Mouse (Mus musculus) NIH3T3 (cell line): ENCODE measurements around the gene Emc8.
A peak's percentile ranks its signal among the peaks of the same experiment; 100 is the strongest.

Experiments used
- DNase-seq: peaks from one replicate; pipeline ENCODE4 v3.0.0-alpha.2; 2012; ENCODE audit warnings: low read depth

The Emc8 gene

DNA sequence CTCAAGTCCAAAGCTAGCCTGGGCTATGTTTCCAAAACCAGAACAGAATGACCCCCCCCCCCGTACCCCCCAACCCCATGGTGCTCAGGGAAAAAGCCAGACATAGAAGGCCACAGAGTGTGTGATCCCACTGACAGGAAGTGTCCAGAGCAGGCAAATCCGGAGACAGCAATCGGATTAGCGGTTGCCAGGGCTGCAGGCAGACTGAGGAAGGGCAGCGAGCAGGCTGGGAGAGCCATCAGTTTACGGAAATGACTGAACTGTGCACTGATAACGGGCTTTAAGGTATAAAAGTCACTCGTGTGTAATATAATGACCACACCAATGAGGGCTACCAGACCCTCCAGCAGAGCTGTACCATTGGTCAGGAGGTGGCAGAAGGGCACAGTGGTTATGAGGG is 27.1 kb downstream of the Emc8 start:
- no peak for DNase-seq

DNA sequence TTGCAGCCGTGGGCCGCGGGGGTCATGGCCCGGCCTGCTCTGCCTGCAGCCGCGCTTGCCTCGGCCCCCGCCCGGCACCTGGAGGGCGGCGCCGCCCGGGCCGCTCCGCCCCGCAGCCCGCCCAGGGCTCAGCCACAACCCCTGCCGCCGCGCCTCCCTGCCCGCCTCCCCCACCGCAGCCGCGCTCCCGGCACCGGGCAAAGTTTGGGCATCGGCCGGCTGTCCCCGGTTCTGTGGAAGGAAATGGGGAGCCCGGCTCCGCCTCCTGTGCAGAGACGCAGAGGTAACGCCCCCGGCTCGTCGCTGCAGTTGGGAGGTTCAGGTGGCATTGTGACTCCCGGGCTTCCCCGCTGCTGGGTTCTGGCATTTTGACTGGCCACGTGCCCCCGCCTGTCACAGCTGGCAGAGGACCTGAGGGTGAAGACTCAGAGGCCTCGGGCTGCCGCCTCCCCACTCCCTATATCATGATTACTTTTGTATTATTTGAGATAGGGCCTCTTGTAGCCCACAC is 34.0 kb downstream of the Emc8 start:
- peak; percentile 28 for DNase-seq

DNA sequence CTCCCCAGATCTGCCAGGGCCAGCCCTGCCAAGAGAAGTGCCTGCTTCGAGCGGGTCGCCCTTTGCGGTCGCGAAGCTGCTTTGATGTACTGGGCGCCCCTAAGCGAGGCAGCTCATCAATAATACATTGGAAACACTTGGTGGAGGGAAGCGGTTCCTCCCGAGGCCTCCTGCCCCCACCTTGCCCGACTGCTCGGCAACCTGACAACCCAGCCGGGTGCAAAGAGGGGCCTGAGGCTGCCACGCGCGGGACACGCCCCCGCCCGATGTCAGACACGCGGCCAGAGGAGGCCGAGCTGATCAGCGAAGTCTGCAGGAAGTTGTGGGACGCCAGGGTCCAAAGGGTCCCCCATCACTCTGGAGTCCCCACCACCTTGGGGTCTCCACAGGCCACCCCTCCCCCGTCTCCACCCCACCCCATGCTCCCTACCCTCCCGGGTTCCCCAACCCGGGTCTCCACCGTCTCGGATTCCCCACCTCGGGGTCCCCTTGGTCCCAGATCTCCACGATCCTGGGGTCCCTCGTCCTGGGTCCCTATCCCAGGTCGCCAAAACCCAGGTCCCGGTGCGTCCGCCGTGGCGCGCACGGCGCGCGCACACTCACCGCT is 34.6 kb downstream of the Emc8 start:
- DNase-seq = no peak

DNA sequence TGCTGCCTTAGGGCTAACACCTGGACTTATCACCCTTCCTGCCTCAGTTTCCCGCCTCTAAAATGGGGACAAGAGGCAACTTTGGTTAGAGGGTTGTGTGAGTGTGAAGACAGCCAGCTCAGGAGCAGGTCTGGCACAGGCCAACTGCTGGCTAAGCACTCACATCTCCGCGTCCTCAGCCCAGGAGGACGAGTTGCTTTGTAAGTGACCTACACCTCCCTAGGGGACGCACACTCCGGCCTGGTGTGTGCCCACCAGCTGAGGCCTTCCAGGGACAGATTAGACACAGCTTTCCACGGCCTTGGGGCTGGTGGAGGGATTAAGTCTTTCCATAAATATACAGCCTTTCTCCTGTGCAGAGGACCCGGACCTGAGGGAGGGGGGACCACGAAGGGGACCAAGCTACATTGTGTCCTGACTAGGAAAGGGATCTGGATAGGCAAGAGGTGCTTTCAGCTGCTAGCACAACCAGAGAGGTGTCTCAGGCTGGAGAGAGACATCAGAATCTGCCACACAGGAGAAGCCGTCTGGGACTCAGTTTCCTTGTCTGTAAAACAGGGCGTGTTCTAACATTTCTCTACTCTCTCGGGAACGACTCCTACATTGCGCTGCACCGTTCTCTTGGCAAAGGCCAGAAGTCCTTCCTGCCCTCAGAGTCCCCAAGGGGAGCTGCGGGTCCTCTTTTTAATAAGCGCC is 35.3 kb downstream of the Emc8 start:
- no peak for DNase-seq

DNA sequence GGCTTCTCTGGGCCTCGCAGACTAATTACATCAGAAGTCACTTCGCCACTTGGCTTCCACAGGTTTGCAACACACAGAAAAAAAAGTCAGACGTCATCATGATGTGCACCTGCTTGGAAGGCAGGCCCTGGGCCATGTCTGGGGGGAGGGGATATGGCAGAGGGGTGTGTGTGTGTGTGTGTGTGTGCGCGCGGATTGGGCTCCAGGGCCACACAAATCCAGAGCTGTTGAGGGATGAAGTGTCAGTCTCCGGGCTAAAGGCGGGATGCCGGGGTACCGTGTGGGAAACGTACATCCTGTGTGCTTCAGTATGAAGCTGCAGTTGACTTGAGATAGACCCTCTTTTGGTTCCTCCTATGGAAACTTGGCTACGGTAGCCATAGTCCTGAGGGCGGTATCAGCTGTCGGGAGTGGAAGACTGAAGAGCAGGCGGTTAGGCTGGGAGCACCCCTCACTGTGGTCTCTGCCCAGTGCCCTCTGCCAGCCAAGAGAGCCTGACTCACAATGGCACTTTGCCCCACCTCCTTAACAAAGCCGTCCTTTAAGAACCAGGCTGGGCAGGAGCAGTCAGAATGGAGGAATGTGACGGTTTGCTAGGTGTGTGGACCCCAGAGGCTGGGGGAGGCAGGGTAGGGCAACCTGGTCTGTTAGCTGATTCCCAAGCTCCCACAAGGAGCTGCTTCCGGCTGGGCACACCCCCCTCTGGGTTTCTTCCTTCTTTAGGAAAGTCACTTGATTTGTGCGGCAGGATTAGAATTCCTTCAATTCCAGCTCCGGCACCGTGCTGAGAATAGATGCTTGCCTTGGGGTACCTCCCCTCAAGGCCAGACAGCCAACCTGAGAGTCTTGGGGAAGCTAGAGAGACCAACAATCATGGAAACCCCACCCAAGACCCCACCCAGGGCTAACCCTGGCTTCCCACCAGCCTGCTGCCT is 36.7 kb downstream of the Emc8 start:
- DNase-seq = peak; percentile 45

- no peak for DNase-seq
Measured at GRCm38 (mm10) chr8:120630848-120631247, 37.5 kb downstream of the Emc8 start.

DNA sequence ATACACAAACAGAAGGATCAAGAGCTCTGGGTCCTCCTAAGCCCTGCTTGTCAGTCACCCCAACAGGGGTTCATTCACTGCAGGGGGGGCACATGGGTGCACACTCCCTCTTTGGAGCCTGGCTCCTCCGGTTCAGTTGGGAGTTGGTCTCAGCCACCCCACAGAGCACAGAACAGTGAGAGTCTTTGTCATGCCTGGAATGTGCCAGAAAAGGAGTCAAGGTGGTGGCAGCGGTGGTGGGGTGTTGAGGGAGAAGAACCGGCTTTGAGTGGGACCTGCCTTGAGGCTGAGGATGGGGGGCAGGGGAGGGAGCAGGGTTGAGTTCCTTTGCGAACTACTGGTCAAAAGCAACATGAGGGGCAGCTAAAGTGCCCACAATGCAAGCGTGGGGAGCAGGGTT is 38.3 kb downstream of the Emc8 start:
- no peak for DNase-seq

GRCm38 (mm10) chr8:120627298-120627697 is 41.1 kb downstream of the Emc8 start:
- DNase-seq = no peak

GRCm38 (mm10) chr8:120626461-120626860 is 41.9 kb downstream of the Emc8 start:
- DNase-seq = no peak

DNA sequence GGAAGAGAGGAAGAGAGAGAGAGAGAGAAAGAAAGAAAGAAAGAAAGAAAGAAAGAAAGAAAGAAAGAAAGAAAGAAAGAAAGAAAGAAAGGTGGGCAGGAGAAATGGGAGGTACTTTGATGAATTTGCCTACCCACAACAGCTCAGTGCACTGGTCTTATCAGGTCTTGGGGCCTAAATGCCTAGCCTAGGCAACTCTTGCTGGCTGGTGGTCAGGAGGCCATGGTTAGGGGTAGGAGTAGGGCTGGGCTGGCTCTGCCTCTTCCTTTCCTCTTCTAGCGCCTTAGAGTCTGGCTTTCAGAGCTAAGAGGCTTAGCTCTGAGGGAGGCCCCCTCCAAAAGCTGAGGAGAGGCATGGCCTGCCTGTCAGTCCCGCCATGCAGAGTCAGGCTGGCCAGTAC is 44.8 kb downstream of the Emc8 start:
- DNase-seq = no peak

GRCm38 (mm10) chr8:120622161-120622560 is 46.2 kb downstream of the Emc8 start:
- DNase-seq = no peak

- DNase-seq = no peak
Measured at GRCm38 (mm10) chr8:120620441-120620840, 47.9 kb downstream of the Emc8 start.

DNA sequence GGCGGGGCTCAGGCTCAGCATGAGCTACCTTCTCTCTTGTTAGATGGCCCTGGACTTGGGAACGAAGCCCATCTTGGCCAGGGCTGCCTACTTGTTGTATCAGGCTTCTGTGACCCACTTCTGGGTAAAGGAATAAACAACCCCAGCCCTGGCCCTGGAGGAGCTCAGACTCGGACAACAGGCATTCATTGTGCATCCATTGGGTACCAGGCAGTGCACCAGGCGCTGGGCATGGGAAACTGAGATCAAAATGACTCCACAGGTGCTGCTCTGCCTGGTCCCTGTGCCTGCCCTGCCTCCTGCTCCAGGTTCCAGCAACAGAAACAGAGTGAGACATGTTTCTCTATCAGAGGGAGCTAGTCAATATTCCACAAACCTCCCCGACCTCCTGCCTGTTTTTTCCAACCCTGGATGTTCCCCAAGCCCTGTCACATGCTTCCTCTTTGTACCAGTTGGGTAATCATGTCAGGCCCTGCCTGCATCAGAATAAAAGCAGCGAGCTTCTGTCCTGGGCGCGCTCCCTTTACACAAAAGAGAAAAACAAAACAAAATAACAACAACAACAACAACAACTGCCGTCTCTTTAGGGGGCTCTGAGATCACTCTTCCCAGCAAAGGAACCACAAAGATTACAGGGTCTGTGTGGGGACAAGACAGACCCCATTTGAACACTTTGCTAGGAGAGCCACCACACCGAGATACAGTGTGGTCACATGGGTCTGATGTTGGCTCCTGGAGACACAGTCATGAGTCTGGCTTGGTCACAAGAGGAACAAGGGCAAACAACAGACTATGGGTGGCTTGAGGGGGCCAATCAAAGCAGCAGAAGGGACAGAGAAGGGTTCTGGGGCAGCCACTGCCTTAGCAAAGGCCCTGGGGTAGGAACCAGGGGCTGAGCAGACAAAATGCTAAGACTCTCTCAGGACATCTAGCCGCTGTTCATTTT is 48.9 kb downstream of the Emc8 start:
- no peak for DNase-seq

DNA sequence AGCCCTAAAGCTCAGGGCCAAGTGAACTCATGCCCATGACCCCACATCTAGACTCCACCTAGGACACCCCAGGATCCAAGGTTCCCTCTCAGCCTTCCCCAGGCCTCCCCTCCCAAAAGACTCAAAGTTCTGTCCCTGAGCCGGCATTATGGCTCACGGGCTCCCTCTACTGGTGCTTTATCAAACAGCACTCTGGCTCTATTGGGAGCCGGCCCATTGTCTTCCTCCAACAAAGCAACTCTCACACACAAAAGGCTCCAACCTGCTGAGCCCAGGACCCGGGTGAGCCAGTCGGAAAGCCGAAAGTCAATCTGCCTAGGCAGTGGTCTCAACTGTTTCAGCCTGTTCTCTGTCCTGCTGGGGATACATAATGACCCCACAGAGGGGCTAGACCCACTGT is 50.3 kb downstream of the Emc8 start:
- DNase-seq = peak; percentile 82

- DNase-seq = peak; percentile 55
Measured at GRCm38 (mm10) chr8:120616663-120617626, 51.4 kb downstream of the Emc8 start.

DNA sequence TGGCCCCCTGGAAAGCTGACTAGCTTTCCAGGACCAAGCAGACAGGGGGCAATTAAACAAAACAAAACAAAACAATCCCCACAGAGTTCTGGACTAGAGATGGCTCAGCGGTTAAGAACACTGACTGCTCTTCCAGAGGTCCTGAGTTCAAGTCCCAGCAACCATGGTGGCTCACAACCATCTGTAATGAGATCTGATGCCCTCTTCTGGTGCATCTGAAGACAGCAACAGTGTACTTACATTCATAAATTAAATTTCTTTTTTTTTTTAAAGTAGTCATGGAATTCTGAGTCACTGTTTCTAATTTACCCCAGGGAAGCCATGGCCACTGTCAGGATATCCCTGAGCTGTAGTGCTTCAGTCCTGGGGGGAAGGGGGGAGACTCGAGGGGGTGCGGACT is 53.9 kb downstream of the Emc8 start:
- DNase-seq = no peak

GRCm38 (mm10) chr8:120610824-120611223 is 57.5 kb downstream of the Emc8 start:
- DNase-seq = no peak

GRCm38 (mm10) chr8:120607885-120608284 is 60.5 kb downstream of the Emc8 start:
- DNase-seq = peak; percentile 87

- peak; percentile 27 for DNase-seq
Measured at GRCm38 (mm10) chr8:120607460-120607859, 60.9 kb downstream of the Emc8 start.
